Mouse (Mus musculus): ENCODE data around the gene Serpinb7. TPM values are rescaled to one million over a fixed set of nuclear protein-coding genes. Genes with fewer than 3 reads are reported as not detected.

Gene Serpinb7
- polyA plus RNA-seq (2014; fragmentation: Illumina TruSeq; extraction: RNeasy Lipid Tissue Mini Kit (QIAGEN cat#74804); ENCODE audit: insufficient read depth, low read depth, low replicate concordance) = 0.15 TPM

DNA sequence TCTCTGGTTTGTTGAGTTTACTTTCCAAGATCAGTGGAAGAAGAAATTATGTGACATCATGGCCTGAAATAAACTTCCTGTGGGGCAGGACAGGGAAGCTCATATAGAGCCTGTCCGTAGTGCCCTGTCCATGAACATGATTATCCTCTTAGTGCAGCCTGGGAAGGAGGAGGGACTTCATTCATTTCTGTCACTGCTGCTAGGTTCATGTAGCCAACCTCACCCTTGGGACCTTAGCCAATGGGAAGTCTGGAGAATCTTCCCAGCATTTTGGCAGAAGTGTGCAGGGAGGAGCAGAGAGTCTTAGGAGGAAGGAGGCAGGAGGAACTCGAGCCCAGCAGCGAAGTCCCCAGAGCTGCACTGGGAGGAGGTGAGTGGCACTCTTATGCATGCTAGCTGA, at the start of gene Serpinb7:
Gene Serpinb7, plus strand, starts transcription at position 301 of the 400 bp plus-strand sequence.

DNA sequence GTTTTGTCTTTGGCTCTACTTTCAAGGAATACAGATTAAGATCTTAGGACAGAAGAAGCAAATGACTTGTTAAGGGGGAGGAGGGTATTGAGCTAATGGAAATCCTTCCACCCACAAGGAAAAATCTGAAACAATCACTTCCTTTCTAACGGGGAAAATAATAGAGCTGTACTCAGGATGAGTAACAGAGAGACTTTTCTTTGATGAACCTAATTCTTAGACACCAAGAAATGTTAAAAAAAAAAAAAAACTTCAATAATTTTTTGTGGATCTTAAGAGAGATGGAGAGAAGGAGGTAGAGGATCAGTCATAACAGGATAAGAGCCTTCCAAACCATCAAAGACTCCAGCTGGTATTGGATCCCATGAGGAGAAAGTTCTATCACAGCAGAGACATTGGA, 38.6 kb upstream of the Serpinb7 start, which contains the start of gene Serpinb11:
Gene Serpinb11, plus strand, starts transcription at position 301 of the 400 bp plus-strand sequence.

Other genes with a start within 250 kb of the Serpinb7 start
- gene Serpinb3b, start 121.3 kb upstream of the Serpinb7 start, polyA plus RNA-seq (2014; fragmentation: Illumina TruSeq; extraction: RNeasy Lipid Tissue Mini Kit (QIAGEN cat#74804); ENCODE audit: insufficient read depth, low read depth, low replicate concordance) = not detected
- not detected for gene Serpinb3c, start 121.3 kb upstream of the Serpinb7 start, polyA plus RNA-seq (2014; fragmentation: Illumina TruSeq; extraction: RNeasy Lipid Tissue Mini Kit (QIAGEN cat#74804); ENCODE audit: insufficient read depth, low read depth, low replicate concordance)
- not detected for gene Serpinb11, start 38.5 kb upstream of the Serpinb7 start, polyA plus RNA-seq (2014; fragmentation: Illumina TruSeq; extraction: RNeasy Lipid Tissue Mini Kit (QIAGEN cat#74804); ENCODE audit: insufficient read depth, low read depth, low replicate concordance)
- 2.0 TPM for gene Serpinb2, start 111.8 kb downstream of the Serpinb7 start, polyA plus RNA-seq (2014; fragmentation: Illumina TruSeq; extraction: RNeasy Lipid Tissue Mini Kit (QIAGEN cat#74804); ENCODE audit: insufficient read depth, low read depth, low replicate concordance)
- 6.6 TPM for gene Serpinb8, start 190.4 kb downstream of the Serpinb7 start, polyA plus RNA-seq (2014; fragmentation: Illumina TruSeq; extraction: RNeasy Lipid Tissue Mini Kit (QIAGEN cat#74804); ENCODE audit: insufficient read depth, low read depth, low replicate concordance)

All from lung, adult 10 weeks (tissue).